Mouse (Mus musculus): ENCODE measurements at regions not wholly inside any gene's neighbourhood (a gene's known extent, or its start where the extent isn't known, plus 50 kb on each side); places are given as distances from the start of the nearest gene placed in this dataset.

DNA sequence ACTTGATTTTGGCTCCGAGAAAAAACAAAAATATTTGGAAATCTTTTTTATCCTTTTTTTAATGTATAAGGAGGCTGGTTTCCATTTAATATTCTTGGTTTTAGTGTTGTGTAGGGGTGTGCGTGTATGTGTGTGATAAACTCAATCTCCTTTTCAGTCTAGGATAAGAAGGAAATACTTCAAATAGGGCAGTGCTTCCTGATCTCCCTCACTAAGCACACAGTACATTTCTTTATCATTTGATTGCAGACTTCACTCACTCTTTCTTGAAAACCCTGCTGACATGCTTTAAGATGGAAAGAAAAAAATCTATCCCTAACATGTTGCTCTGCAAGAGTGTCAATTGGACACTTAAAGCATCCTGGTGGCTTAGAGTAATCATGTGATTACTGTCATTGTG, 927.3 kb downstream of the Basp1 start:
- H3K4me3 ChIP-seq (replicated peaks in 1 of 3; ENCODE audit: low read depth in 2 of 3, low read length in 2 of 3, poor library complexity in 1 of 3): no peak overlapping the region
- H3K36me3 ChIP-seq (replicated peaks in 1 of 2; ENCODE audit: control insufficient read depth in 1 of 2, insufficient read depth in 1 of 2, low read length in 1 of 2): no peaks in the 10 kb centered on the region
- DNase-seq (ENCODE audit: extremely low read depth): no peak
- TF ChIP-seq SMC3 (IDR thresholded peaks at IDR 0.05; ENCODE audit: low read depth, low read length) (no peak), MXI1 (IDR thresholded peaks at IDR 0.05; ENCODE audit: low read depth, low read length) (no peak), RAD21 (IDR thresholded peaks at IDR 0.05; ENCODE audit: low read depth, low read length) (no peak), NRF1 (IDR thresholded peaks at IDR 0.05; ENCODE audit: low read depth, low read length) (no peak), EP300 (IDR thresholded peaks at IDR 0.05; ENCODE audit: low read length) (no peak), JUN (IDR thresholded peaks at IDR 0.05; ENCODE audit: insufficient read depth, low read depth, low read length) (no peak), PAX5 (IDR thresholded peaks at IDR 0.05; ENCODE audit: low read length) (no peak), MEF2A (IDR thresholded peaks at IDR 0.05; ENCODE audit: borderline replicate concordance, low read depth, low read length) (no peak), BHLHE40 (IDR thresholded peaks at IDR 0.05; ENCODE audit: low read depth, low read length) (no peak), TCF12 (IDR thresholded peaks at IDR 0.05; ENCODE audit: low read depth, low read length) (no peak), KAT2A (IDR thresholded peaks at IDR 0.05; ENCODE audit: insufficient replicate concordance, low read length) (no peak), MYC (IDR thresholded peaks at IDR 0.05; ENCODE audit: low read depth, low read length) (no peak), ZMIZ1 (IDR thresholded peaks at IDR 0.05; ENCODE audit: low read depth, low read length) (no peak), RCOR1 (conservative IDR thresholded peaks at IDR 0.05; ENCODE audit: low read depth, low read length) (no peak), ELF1 (IDR thresholded peaks at IDR 0.05; ENCODE audit: low read depth, low read length) (no peak), CTCF (conservative IDR thresholded peaks at IDR 0.05 in 1 of 2, IDR thresholded peaks at IDR 0.05 in 1 of 2; ENCODE audit: low read depth in 2 of 2, low read length in 2 of 2) (no peak), POLR2AphosphoS2 (IDR thresholded peaks at IDR 0.05; ENCODE audit: low read depth, low read length) (no peak), ZNF384 (IDR thresholded peaks at IDR 0.05; ENCODE audit: low read depth, low read length) (no peak), ZKSCAN1 (IDR thresholded peaks at IDR 0.05; ENCODE audit: borderline replicate concordance, low read depth, low read length) (no peak)
- H3K9ac ChIP-seq (ENCODE audit: insufficient read depth, low read depth): no peak overlapping the region
- dilution Hi-C loops (cut with MboI; ENCODE audit: extremely low pct_ligation_motif_present, extremely low pct_unique_long_range_greater_than_20kb, low sequenced_read_pairs) (no loop called here), in situ Hi-C loops (cut with MboI; ENCODE audit: low pct_ligation_motif_present, low pct_unique_long_range_greater_than_20kb, low sequenced_read_pairs) (no loop called here)
- H3K27ac ChIP-seq (ENCODE audit: insufficient read depth, low read depth): no peak overlapping the region
- H3K9me3 ChIP-seq (replicated peaks; ENCODE audit: low read length): peaks cover 17% of the 10 kb centered on the region
- H3K4me1 ChIP-seq (ENCODE audit: control insufficient read depth in 1 of 2, insufficient read depth in 2 of 2): no peaks in the 10 kb centered on the region
- H3K4me2 ChIP-seq (ENCODE audit: insufficient read depth, low read depth, poor library complexity, severe bottlenecking): no peak overlapping the region
- no peaks in the 10 kb centered on the region for H3K79me2 ChIP-seq (replicated peaks; ENCODE audit: control insufficient read depth, extremely low read depth, insufficient read depth, poor library complexity, severe bottlenecking)
- H3K27me3 ChIP-seq (replicated peaks): no peaks in the 10 kb centered on the region

- H3K27ac ChIP-seq (ENCODE audit: insufficient read depth, low read depth): no peak overlapping the region
- no peak overlapping the region for H3K9ac ChIP-seq (ENCODE audit: insufficient read depth, low read depth)
- in situ Hi-C loops (cut with MboI; ENCODE audit: low pct_ligation_motif_present, low pct_unique_long_range_greater_than_20kb, low sequenced_read_pairs) (no loop called here), dilution Hi-C loops (cut with MboI; ENCODE audit: extremely low pct_ligation_motif_present, extremely low pct_unique_long_range_greater_than_20kb, low sequenced_read_pairs) (no loop called here)
- H3K4me3 ChIP-seq (replicated peaks in 1 of 3; ENCODE audit: low read depth in 2 of 3, low read length in 2 of 3, poor library complexity in 1 of 3): no peak overlapping the region
- TF ChIP-seq MAFK (IDR thresholded peaks at IDR 0.05; ENCODE audit: insufficient replicate concordance, low read length): no peak
- no peak for TF ChIP-seq JUN (IDR thresholded peaks at IDR 0.05; ENCODE audit: insufficient read depth, low read depth, low read length)
- TF ChIP-seq RCOR1 (conservative IDR thresholded peaks at IDR 0.05; ENCODE audit: low read depth, low read length): no peak
- H3K4me2 ChIP-seq (ENCODE audit: insufficient read depth, low read depth, poor library complexity, severe bottlenecking): no peak overlapping the region
- H3K36me3 ChIP-seq (replicated peaks in 1 of 2; ENCODE audit: control insufficient read depth in 1 of 2, insufficient read depth in 1 of 2, low read length in 1 of 2): no peaks in the 10 kb centered on the region
- no peaks in the 10 kb centered on the region for H3K79me2 ChIP-seq (replicated peaks; ENCODE audit: control insufficient read depth, extremely low read depth, insufficient read depth, poor library complexity, severe bottlenecking)
- peaks cover 48% of the 10 kb centered on the region for H3K9me3 ChIP-seq (replicated peaks; ENCODE audit: low read length)
- no peaks in the 10 kb centered on the region for H3K27me3 ChIP-seq (replicated peaks)
- no peaks in the 10 kb centered on the region for H3K4me1 ChIP-seq (ENCODE audit: control insufficient read depth in 1 of 2, insufficient read depth in 2 of 2)
- no peak for DNase-seq (ENCODE audit: extremely low read depth)
Measured at GRCm38 (mm10) chr15:24468239-24468638, 945.3 kb downstream of the Basp1 start.

Measured in CH12.LX (cell line).